Mouse (Mus musculus): ENCODE measurements around the gene 4933403O08Rik.
A peak's percentile ranks its signal among the peaks of the same experiment; 100 is the strongest.

The 4933403O08Rik gene

GRCm38 (mm10) chrX:112238749-112239148 lies at the start of gene 4933403O08Rik:
Gene 4933403O08Rik (plus strand): TSS chrX:112239049.
- DNase-seq (ENCODE audit: low spot score), result no peak

DNA sequence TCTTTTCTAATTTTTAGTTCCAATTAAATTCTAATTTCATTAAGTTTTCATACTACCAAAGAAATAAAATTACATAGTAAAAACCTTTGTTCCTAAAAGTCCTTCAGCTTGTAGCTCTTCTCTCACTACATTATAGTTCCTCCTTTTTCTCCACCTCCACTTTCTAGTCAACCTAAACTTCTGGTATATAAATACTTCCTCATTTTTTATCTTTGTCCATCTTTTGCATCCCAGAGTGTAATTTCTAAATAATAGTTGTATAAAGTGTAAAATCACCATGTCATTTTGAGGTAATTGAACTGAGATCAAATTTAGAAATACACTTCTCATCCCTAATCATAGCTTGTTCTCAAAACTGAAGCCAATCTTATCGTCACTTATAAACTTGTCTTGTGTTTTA lies 4.1 kb downstream of the 4933403O08Rik start:
- no peak for DNase-seq (ENCODE audit: low spot score)

DNA sequence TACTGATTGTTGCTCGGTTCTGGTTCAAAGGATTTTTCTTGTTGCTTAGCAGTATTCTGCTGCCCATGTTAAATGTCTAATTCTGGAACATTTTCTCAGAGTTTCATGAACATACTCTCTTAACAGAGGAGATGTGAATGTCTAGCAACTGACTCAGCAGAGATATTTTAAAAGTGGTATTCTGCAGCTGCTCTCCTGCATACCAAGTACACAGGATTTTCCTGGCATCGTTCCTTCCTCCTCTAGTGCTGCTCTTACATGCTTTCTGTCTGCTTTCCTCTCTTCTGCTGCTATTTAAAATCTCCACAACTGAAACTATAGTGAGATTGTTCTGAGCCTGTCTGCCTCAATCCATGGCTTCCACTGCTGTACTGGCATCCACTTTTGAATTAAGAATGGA lies 16.7 kb downstream of the 4933403O08Rik start:
- peak; percentile 6 for DNase-seq (ENCODE audit: low spot score)

GRCm38 (mm10) chrX:112273550-112273949 lies 34.7 kb downstream of the 4933403O08Rik start:
- no peak for DNase-seq (ENCODE audit: low spot score)

All from layer of hippocampus, adult 11-12 months (tissue).